Mouse (Mus musculus) testis, adult 2 months (tissue): Measurements from ENCODE around the gene Commd1.

Source experiments
- CTCF ChIP-seq: fragments of 200-500 bp; IDR thresholded peaks from 2 replicates; pipeline ENCODE4 v1.5.1; 2012; ENCODE audit warnings: low read depth, mild to moderate bottlenecking, inconsistent platforms, low read length, moderate library complexity; ENCODE audit not compliant: control insufficient read depth, insufficient read depth, insufficient replicate concordance
- POLR2A ChIP-seq: fragments of 200-500 bp; IDR thresholded peaks from 2 replicates; pipeline ENCODE4 v1.6.1; 2012; ENCODE audit warnings: low read depth, mild to moderate bottlenecking, inconsistent platforms, low read length, moderate library complexity; ENCODE audit not compliant: control insufficient read depth

DNA sequence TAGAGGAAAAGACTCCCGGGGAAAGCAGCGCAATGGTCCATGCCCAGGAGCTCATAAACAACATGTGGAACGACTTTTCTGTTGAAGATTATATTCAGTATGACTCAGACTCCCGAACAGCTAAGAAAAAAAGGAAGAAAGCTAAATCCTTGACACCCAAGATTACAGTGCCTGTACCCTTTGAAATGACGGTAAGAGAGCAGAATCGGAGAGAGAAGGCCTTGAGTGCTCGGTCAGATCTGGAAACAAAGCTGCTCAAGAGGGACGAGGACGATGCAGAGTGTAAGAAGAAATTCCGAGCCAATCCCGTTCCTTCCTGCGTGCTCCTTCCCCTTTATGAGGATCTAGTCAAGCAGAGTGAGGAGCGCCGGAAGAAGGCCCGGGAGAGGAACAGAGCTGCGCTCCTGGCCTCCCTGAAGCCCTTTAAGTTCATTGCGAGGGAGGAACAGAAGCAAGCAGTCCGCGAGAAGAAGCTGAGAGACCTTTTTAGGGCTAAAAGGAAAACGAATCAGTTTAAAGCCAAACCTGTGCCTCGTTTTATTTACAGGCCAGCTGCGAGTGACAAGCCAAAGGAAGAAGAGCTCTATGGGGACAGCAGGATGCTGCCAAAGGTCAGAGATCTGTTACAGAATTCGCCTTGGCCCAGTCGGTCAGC is 38.1 kb upstream of the Commd1 start:
- TF ChIP-seq CTCF (no peak), POLR2A (no peak)
